Mouse (Mus musculus) ovary, postnatal 36 days (tissue): ENCODE measurements at regions not wholly inside any gene's neighbourhood (a gene's known extent, or its start where the extent isn't known, plus 50 kb on each side); places are given as distances from the start of the nearest gene placed in this dataset.
"Not testable (repeated sequence)": the region's sequence is repeated elsewhere in the genome, so short reads cannot be mapped to it uniquely, and the experiment has no call there.

Source experiments
- DNase-seq: peaks from one replicate; pipeline ENCODE4 v3.0.0; 2022; ENCODE audit warnings: low spot score, mixed read lengths

DNA sequence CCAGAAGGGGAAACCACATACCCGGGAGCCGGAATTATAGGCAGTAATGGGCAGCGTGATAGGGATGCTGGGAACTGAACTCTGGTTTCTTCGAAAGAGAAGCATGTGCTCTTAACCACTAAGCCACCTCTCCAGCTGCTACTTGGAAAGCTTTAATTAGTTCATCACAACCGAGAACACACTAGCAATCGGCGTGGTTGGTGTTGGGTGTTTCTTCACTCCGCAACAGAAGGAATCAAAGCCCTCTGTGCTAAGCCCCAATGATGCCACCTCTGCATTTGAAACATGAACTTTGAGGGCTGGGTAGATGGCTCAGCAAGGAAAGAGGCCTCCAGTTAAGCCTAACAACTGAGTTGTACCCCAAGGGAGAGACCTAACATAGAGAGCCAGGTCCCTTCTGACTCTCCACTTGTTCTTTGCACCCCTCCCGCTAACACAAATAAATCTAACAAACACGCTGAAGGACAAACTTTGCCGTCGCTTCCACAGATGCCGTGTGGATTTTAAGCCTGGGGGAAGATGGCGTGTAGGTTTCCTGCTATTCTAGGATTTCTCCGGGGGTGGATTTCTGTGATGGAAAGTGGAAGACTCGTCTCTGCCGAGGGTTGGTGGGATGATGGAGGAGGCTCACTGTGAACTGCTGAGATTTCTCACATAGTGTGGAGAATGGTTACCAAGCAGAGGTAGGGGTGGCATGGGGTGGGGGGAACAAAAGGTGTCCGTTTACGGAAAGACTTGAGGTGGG lies 257.4 kb downstream of the Diras2 start:
- DNase-seq, result no peak

DNA sequence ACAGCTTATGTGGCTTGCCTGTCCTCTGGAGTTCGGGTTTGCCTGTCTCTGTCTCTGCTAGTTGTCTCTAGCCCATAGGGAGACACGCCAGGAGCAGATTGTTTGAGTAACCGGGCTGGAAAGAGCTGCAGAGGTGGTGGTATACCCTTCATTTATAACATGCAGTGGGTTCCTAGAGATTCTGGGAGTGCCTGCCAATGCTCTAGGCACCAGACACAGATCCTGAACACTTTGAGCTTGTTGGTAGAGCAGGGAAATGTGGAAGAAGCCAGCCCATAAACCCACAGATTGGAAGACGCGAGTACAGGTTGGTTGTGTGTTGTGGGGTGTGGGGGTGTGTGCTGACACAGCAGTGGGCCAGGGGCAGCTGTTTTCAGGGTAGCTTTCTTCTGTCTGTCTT lies 255.9 kb downstream of the Diras2 start:
- no peak for DNase-seq

DNA sequence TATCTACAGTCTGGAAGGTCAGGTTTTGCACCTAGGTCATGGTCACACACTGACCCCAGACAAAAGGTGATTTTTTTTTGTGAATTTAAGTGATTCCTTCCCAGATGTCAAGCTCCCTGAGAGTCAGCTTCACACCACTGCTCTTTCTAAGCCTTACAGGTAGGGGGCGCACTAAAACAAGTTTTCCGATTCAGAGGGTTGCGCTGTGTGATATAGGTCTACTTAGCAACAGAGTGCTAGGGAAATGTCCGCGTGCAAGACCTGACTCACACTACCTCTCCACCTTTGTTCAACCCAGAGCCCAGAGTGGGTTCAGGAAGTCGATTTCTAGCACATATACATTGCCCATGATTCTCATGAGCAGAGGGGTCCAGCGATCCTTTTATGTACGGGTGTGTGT lies 255.4 kb downstream of the Diras2 start:
- DNase-seq, result peak; percentile 10

DNA sequence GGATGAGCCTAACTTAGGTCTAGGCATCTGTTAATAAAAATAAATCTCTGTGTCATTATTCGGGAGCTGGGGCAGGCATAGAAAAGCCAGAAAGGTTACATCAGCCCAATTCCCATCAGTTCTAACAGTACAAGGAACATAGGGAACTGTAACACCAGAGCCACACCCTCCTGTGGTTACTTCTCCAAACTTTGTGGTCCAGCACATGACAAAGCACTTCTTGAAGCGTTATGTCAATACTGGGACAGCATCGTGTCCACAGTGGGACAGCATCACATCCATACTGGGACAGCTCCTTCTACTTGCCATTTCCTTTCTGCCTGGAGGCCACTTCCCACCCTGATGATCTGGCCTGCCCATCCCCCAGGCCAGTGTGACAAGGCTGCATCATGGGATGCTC lies 253.9 kb downstream of the Diras2 start:
- DNase-seq, result no peak

DNA sequence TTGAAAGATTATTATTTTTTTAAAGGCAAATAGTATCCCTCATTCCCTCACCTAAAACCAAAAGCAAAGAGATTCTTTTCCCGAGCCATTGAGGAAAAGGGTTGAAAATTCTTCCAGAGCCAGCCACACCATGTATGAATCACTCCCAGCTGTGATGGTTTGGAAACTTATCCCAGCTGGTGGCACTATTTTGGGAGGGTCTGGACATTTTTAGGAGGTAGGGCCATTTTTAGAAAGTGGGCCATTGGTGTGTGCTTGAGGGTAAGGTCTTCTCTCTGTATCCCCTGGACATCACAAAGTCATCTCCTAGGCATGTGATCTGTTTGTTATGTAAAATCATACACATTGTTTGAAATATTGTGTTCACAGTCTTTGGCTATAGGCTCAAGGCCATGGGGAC lies 252.2 kb downstream of the Diras2 start:
- no peak for DNase-seq

DNA sequence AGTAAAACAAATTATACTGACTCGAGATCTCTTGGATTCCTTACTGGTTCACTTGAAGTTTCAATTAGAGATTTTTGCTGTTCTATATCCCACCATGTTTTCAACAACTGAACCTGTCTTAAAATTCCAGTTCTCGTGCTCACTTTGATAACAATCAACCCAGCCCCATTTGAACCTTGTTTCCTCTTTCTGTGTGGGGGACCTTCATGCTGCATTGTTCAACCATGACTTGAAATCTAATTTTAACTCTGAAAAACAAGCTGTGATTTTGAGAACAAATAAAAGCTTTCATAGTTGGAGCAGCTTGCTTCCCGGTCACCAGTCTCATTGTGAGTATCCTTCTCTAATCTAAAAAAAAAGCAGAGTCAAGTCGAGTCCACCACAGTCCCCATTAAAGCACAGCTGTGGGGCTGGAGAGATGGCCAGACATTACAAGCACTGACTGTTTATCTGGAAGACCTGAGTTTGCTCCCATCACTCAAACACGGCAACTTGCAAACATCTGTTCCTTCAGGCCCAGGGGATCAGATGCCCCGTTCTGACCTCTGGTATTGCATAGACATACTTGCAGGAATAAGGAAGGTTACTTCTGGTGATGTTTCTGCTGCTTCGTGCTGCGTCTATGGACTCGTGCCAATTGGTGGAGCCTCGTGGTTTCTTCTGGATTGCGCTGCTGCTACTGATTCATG lies 251.7 kb downstream of the Diras2 start:
- no peak for DNase-seq

DNA sequence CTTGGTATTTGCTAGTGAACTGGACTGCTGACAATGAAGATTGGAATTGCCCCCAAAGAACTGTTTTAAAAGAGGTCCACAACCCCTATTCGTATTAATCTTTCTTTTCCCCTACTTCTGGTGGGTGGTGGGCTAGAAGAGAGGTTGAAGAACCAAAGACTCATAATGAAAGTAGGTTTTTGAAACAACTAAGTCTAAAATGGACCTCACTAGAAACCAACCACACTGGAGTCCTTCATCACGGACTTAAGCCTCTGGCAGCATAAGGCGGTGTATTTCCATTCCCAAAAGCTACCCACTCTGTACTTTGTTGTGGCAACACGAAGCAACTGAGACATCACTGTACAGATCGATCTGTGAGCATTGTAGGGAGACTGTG lies 251.1 kb downstream of the Diras2 start:
- no peak for DNase-seq

DNA sequence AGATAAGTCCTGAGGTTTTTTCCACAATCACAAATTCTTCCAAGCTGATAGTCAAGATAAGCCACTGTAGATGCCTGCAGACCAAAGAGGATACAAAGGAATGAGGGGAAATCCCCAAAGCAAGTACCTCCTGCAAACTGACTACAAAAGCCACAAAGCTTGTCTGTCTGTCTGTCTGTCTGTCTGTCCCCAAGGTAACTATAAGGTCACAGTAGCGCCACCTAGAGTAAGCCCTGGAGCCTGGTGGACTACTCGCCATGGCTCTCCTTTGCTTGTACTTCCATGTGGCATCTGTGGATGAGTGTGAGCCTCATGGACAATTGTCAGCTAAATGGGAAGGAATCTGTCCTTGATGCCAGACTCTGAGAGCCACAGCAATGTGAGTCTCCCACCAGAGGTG lies 249.8 kb downstream of the Diras2 start:
- DNase-seq, result no peak

DNA sequence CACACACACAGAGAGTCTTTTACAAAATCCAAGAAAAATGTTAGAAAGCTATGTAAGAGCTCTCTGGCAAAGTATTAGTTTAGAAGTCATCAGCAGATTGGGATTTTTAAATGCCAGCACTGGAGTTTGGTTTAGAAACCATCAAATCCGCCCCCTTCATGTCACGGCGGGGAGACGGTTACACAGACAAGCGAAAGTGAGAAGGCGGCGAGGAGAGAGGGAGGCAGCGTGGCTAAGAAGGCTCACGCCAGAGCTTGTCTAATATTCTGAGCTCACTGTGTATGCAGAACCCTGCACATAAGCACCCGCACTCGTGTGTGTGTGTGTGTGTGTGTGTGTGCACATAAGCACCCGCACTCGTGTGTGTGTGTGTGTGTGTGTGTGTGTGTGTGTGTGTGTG lies 248.6 kb downstream of the Diras2 start:
- DNase-seq, result no peak

DNA sequence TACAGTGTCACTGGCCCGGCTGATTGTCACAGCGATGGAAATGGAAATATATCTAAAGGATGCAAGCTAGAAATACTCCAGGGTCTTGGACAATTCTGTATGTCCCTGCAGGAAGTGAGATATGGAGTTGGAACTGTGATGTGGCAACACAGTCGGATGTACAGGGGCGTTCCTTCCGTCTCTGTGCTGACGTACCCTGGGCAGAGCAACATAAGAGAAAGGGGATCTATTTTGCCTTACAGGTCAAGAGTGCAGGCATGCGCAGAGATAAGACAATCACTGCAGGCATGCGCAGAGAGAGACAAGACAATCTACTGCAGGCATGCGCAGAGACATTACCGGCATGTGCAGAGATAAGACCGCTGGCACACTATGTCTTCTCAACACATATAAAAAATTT lies 247.6 kb downstream of the Diras2 start:
- no peak for DNase-seq

DNA sequence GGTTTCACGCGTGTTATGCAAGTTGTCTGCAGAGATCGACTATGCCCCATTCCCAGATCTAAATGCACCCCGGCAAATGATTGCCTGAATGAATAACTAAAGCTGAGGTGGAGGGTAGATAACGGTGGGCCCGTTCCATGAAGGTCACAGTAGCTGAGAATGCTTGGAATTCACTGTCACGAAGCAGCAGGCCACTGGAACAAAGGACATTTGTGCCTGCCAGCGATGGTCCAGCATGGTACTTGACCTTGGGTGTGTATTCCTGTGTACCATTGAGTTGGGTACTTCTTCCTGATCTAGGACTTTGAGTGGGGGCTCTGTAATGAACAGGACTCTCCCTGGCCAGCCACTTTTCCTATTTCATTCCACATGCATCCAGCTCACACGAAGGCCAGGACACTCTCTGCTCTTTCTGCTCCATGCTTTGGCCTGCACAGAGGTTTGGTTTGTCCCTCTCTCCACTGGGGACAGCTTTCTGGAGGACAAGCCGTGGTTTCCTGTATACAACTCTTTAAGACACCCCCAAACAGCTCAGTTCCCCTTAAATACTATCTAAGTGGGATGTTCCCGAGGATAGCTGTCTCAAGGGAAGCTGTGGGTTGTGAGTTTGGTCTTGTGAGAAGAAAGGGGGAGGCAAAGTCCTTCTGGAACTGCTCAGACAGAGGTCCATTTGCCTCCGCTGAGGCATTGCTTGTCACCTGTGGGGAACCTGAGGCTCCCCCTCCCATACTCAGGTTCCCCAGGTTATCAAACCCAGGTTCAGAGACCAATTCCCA lies 246.9 kb downstream of the Diras2 start:
- no peak for DNase-seq

DNA sequence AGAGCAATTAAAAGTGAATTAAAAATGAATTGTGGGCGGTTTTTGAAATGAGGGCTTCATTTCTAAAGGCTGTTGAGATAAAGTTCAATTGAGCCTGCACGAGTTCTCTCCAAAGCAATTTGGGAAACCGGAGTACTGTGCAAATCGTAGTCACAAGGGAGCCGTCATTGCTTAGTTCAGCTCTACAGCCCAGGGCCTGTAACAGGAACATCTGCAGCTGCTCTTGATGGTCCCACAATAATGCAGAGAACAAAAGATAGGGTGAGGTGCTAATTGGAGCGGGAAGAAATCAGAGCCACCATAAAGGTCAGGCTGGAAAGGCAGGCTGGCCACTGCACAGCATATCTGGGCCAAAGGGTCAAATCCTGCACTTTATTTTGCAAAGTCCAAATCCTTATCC lies 242.7 kb downstream of the Diras2 start:
- DNase-seq, result no peak

DNA sequence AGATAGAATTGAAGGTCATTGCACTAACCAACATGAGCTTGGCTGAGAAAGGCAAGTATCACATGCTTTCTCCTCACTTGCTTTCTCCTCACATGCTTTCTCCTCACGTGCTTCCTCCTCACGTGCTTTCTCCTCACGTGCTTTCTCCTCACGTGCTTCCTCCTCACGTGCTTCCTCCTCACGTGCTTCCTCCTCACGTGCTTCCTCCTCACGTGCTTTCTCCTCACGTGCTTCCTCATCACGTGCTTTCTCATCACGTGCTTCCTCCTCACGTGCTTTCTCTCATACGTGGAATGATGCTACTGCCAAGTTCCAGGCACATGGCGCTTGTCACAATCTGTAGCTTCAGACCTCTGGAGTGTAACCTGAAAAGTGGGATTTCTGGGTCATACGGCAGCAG lies 235.2 kb downstream of the Diras2 start:
- DNase-seq, result no peak

DNA sequence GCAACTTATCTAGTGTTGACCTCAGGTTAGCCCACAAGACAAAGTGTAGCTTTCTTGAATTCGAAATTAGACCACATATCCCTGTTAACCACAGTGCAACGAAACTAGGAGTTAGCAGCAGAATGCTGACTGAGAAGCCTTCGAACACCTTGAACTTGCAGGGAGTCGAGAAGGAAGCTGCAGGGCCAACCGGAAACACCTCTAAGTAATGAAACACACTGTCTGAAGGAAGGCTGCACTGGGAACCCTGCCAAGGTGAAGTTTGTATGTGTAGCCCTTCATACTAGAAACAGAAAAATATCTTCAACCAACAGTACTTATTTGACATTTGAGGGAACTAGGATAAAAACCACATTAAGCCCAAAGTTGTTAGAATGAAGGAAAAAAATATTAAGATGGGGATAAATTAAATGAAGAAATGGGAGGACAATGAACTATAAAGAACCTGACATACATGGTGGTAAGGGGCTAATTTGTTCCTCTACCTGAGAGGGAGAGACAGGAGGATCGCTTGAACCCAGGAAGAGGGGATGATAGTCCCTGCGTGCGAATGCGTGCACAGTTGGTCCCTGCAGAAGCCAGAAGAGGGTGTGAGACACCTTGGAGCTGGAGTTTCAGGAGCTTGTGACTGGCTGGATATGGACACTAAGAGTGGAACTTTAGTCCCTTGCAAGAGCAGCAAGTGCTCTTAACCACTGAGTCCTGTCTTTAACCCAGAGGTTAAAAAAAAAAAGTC lies 234.4 kb downstream of the Diras2 start:
- DNase-seq, result no peak

DNA sequence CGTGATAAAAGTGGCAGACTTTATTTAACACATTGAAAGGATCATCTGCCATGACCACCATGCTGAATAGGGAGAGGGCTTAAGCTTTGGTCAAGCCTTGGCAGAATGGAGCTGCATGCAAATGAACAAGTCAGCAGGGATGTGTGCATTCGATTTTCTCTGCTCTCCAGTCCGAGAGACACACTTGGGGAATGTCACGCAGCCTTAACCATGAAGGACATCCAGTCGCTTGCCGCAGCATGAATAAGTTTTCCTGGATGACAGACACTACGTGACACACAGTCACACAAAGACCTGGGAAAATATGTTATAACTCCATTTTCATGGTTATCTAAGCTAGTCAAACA lies 233.8 kb downstream of the Diras2 start:
- no peak for DNase-seq

DNA sequence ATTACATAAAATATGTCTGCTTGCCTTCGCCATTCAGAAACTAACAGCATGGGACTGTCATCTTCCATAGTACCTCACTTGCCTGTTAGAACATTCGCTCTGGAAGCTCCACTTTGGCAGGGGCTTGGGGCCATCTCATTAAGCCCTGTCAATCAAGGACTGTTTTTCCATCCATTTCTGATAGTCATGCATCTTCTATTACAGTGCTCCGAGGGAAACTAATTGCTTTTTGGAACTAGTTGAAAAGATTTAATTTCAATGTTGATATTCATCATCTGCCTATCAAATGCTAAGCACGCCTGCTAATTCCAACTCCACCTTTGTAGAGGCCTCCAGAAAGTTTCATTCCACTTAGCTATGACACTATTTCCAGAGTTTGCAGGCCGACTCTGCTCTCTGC lies 232.7 kb downstream of the Diras2 start:
- DNase-seq, result no peak

DNA sequence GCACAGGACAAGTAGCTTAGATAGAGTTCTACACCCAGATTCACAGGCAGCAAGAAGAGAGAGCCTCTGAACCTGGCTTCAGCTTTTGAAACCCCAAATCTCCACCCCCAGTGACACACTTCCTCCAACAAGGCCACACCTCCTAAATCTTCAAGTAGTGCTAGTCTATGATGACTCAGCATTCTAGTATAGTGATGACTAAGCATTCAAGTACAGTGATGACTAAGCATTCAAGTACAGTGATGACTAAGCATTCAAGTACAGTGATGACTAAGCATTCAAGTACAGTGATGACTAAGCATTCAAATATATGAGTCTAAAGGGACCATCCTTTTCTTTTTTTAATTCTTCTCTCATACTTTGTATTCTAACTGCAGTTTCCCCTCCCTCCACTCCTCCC lies 225.8 kb downstream of the Diras2 start:
- not testable (repeated sequence) for DNase-seq

DNA sequence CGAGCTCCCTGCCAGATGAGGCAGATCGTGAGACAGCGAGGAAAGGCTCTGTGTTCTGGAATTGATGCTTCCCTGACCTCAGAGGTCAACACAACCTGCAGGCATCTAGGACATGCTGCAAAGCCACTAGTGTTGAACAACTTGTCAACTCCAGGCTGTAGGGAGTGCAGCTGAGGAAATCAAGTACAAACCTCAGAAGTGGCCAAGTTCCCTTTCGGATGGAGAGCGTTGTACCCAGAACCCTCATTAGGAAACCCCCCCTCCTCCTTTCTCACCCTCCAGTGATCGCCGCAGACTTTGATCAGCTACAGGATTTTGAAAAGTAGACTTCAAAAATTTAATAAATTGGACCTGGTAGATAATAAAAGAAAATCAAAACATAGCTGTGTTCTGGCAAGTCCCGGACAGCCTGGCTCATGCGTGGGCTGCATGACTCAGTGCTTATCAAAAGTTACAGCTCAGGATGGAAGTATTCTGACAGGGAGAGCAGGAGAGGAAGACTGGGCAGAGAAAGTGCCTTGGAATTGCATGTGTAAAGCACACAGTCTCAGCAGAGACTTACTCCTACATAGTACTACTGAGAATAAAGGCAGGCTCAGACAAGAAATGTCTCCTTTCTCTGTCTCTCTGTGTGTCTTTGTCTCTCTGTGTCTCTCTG lies 224.2 kb downstream of the Diras2 start:
- no peak for DNase-seq

DNA sequence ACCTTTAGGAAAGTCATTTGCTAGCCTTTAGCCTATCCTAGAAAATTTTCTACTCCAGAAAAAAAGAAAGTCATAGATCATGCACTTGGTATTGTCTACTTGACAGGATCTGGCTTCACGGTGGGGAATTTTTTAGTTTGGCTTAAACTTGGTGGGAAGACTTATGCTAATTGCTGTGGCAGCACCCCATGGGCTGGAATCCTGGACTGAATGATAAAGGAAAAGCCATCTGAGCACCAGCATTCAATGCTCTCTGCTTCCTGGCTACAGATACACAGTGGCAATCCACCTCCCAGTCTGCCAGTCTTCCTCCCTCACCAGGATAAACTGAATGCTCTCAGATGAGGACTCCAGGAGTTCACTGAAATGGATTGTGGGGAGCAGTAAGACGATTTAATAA lies 220.1 kb downstream of the Diras2 start:
- DNase-seq, result no peak

DNA sequence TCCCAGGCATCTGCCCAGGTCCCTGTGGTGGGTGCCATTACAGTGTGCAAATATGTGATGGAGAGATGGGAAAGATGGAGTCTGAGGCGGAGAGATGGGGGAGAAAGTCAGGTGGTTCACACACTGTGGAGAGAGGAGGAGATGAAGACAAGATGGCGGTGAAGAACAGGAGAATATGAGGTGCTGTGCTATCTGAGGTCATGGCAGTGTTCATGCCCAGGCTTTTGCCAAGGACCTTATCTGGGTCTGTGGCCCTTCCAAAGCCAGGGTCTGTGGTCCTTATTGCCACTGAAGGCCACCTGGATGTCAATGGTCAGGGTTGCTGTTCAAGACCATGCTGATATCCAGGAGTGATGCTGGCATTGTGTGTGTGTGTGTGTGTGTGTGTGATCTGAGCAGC lies 212.8 kb downstream of the Diras2 start:
- DNase-seq, result no peak

DNA sequence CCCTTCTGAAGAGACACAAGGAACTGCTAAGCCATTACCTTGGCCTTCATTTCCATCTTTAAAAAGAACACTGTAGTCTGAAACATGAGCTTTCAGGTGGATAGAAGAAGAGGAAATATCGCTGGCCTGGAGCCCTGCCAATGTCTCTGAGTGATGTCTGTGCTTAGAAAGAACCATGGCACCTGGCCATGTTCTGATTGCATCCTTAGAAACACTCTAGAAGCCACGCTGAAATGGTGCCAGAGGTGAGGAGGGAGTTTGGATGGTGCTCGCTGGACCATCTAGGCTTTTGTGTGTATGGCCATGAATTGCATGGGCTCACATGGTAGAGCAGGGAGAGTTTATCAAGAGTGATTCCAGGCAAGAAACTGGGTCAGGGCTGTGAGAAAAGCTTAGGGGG lies 207.4 kb downstream of the Diras2 start:
- peak; percentile 21 for DNase-seq

DNA sequence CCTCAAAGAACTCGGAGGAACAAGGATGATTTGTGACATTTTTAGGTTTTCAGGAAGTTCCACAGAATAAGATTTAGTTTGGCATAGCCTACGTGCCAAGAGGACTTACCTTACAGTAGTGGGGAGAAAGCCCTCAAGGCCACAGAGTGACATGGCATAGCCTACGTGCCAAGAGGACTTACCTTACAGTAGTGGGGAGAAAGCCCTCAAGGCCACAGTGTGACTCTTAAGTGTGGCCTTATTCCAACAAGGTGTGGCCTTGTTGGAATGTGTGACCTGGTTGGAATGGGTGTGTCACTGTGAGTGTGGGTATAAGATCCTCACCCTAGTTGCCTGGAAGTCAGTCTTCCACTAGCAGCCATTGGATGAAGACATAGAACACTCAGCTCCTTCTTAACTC lies 206.7 kb downstream of the Diras2 start:
- not testable (repeated sequence) for DNase-seq
